Mouse (Mus musculus): ENCODE results near the gene Phxr2. TPM values are rescaled to one million over a fixed set of nuclear protein-coding genes. Genes with fewer than 3 reads are reported as not detected.

Gene Phxr2
- polyA plus RNA-seq, 1 experiment from 2014 or later: not detected

GRCm38 (mm10) chr10:99136337-99136736 lies 10.2 kb upstream of the Phxr2 start:
- WGBS: 64% methylated on average over 5 of the region's 5 CpGs
- Histone ChIP-seq H3K4me3 (ENCODE audit: low read length) (no peak overlapping the region), H3K9ac (replicated peaks; ENCODE audit: low read length) (no peak overlapping the region), H3K9me3 (ENCODE audit: low read length) (no peaks in the 10 kb centered on the region), H3K4me2 (replicated peaks; ENCODE audit: low read depth, low read length) (no peak overlapping the region), H3K36me3 (ENCODE audit: insufficient read depth, low read length) (peaks cover 15% of the 10 kb centered on the region), H3K27ac (ENCODE audit: low read length) (no peak overlapping the region), H3K4me1 (ENCODE audit: insufficient read depth, low read length) (no peaks in the 10 kb centered on the region), H3K27me3 (ENCODE audit: insufficient read depth, low read length) (no peaks in the 10 kb centered on the region)
- ATAC-seq (ENCODE audit: low FRiP score, low TSS enrichment): no peak

- H3K9ac ChIP-seq (replicated peaks; ENCODE audit: low read length): no peak overlapping the region
- no peak overlapping the region for H3K4me2 ChIP-seq (replicated peaks; ENCODE audit: low read depth, low read length)
- H3K9me3 ChIP-seq (ENCODE audit: low read length): no peaks in the 10 kb centered on the region
- peaks cover 9% of the 10 kb centered on the region; the same call in 1 of the 2 replicates for H3K36me3 ChIP-seq (ENCODE audit: insufficient read depth, low read length)
- 96% methylated on average over 16 of the region's 16 CpGs for WGBS
- H3K27me3 ChIP-seq (ENCODE audit: insufficient read depth, low read length): no peaks in the 10 kb centered on the region
- H3K4me3 ChIP-seq (ENCODE audit: low read length): no peak overlapping the region
- 0 out of 2 replicates have a peak, but pooled peaks cover 4% of the 10 kb centered on the region for H3K4me1 ChIP-seq (ENCODE audit: insufficient read depth, low read length)
- no peak overlapping the region for H3K27ac ChIP-seq (ENCODE audit: low read length)
- no peak for ATAC-seq (ENCODE audit: low FRiP score, low TSS enrichment)
These were observed 7.3 kb upstream of the Phxr2 start for GRCm38 (mm10) chr10:99133321-99133875.

- Histone ChIP-seq H3K4me2 (replicated peaks; ENCODE audit: low read depth, low read length) (no peak overlapping the region), H3K27ac (ENCODE audit: low read length) (no peak overlapping the region), H3K4me1 (ENCODE audit: insufficient read depth, low read length) (0 out of 2 replicates have a peak, but pooled peaks cover 4% of the 10 kb centered on the region), H3K36me3 (ENCODE audit: insufficient read depth, low read length) (peaks cover 9% of the 10 kb centered on the region; the same call in 1 of the 2 replicates), H3K27me3 (ENCODE audit: insufficient read depth, low read length) (no peaks in the 10 kb centered on the region), H3K4me3 (ENCODE audit: low read length) (no peak overlapping the region), H3K9ac (replicated peaks; ENCODE audit: low read length) (no peak overlapping the region), H3K9me3 (ENCODE audit: low read length) (no peaks in the 10 kb centered on the region)
- ATAC-seq (ENCODE audit: low FRiP score, low TSS enrichment): peak; percentile 18; the same call in 1 of the 2 replicates
- 87% methylated on average over 11 of the region's 11 CpGs for WGBS
These were observed 6.6 kb upstream of the Phxr2 start for GRCm38 (mm10) chr10:99132595-99133272.

GRCm38 (mm10) chr10:99132189-99132588 lies 6.1 kb upstream of the Phxr2 start:
- no peak overlapping the region for H3K9ac ChIP-seq (replicated peaks; ENCODE audit: low read length)
- WGBS: 49% methylated on average over 6 of the region's 6 CpGs
- no peaks in the 10 kb centered on the region for H3K9me3 ChIP-seq (ENCODE audit: low read length)
- ATAC-seq (ENCODE audit: low FRiP score, low TSS enrichment): peak; percentile 74
- no peaks in the 10 kb centered on the region for H3K27me3 ChIP-seq (ENCODE audit: insufficient read depth, low read length)
- H3K4me3 ChIP-seq (ENCODE audit: low read length): no peak overlapping the region
- no peak overlapping the region for H3K4me2 ChIP-seq (replicated peaks; ENCODE audit: low read depth, low read length)
- H3K27ac ChIP-seq (ENCODE audit: low read length): no peak overlapping the region
- 0 out of 2 replicates have a peak, but pooled peaks cover 4% of the 10 kb centered on the region for H3K4me1 ChIP-seq (ENCODE audit: insufficient read depth, low read length)
- H3K36me3 ChIP-seq (ENCODE audit: insufficient read depth, low read length): peaks cover 14% of the 10 kb centered on the region; the same call in 1 of the 2 replicates

- Histone ChIP-seq H3K27me3 (ENCODE audit: insufficient read depth, low read length) (no peaks in the 10 kb centered on the region), H3K4me2 (replicated peaks; ENCODE audit: low read depth, low read length) (no peak overlapping the region), H3K4me1 (ENCODE audit: insufficient read depth, low read length) (0 out of 2 replicates have a peak, but pooled peaks cover 4% of the 10 kb centered on the region), H3K36me3 (ENCODE audit: insufficient read depth, low read length) (peaks cover 20% of the 10 kb centered on the region; the same call in 1 of the 2 replicates), H3K27ac (ENCODE audit: low read length) (no peak overlapping the region), H3K4me3 (ENCODE audit: low read length) (no peak overlapping the region), H3K9me3 (ENCODE audit: low read length) (no peaks in the 10 kb centered on the region), H3K9ac (replicated peaks; ENCODE audit: low read length) (no peak overlapping the region)
- WGBS: 46% methylated on average over 5 of the region's 5 CpGs
- no peak for ATAC-seq (ENCODE audit: low FRiP score, low TSS enrichment)
These were observed 5.2 kb upstream of the Phxr2 start for GRCm38 (mm10) chr10:99131298-99131697.

- no peaks in the 10 kb centered on the region for H3K27me3 ChIP-seq (ENCODE audit: insufficient read depth, low read length)
- H3K4me1 ChIP-seq (ENCODE audit: insufficient read depth, low read length): 0 out of 2 replicates have a peak, but pooled peaks cover 4% of the 10 kb centered on the region
- peaks cover 20% of the 10 kb centered on the region; the same call in 1 of the 2 replicates for H3K36me3 ChIP-seq (ENCODE audit: insufficient read depth, low read length)
- H3K4me3 ChIP-seq (ENCODE audit: low read length): no peak overlapping the region
- H3K9me3 ChIP-seq (ENCODE audit: low read length): no peaks in the 10 kb centered on the region
- H3K9ac ChIP-seq (replicated peaks; ENCODE audit: low read length): no peak overlapping the region
- WGBS: 39% methylated on average over 6 of the region's 6 CpGs
- H3K4me2 ChIP-seq (replicated peaks; ENCODE audit: low read depth, low read length): no peak overlapping the region
- no peak overlapping the region for H3K27ac ChIP-seq (ENCODE audit: low read length)
- no peak for ATAC-seq (ENCODE audit: low FRiP score, low TSS enrichment)
These were observed 4.5 kb upstream of the Phxr2 start for GRCm38 (mm10) chr10:99130611-99131010.

- Histone ChIP-seq H3K36me3 (ENCODE audit: insufficient read depth, low read length) (0 out of 2 replicates have a peak, but pooled peaks cover 10% of the 10 kb centered on the region), H3K4me1 (ENCODE audit: insufficient read depth, low read length) (0 out of 2 replicates have a peak, but pooled peaks cover 4% of the 10 kb centered on the region), H3K4me2 (replicated peaks; ENCODE audit: low read depth, low read length) (no peak overlapping the region), H3K27me3 (ENCODE audit: insufficient read depth, low read length) (no peaks in the 10 kb centered on the region), H3K9ac (replicated peaks; ENCODE audit: low read length) (0 out of 2 replicates have a peak overlapping the region, but pooled peaks have one; percentile 16), H3K27ac (ENCODE audit: low read length) (no peak overlapping the region), H3K9me3 (ENCODE audit: low read length) (no peaks in the 10 kb centered on the region), H3K4me3 (ENCODE audit: low read length) (no peak overlapping the region)
- 63% methylated on average over 11 of the region's 11 CpGs for WGBS
- no peak for ATAC-seq (ENCODE audit: low FRiP score, low TSS enrichment)
These were observed 1.7 kb upstream of the Phxr2 start for GRCm38 (mm10) chr10:99127691-99128261.

DNA sequence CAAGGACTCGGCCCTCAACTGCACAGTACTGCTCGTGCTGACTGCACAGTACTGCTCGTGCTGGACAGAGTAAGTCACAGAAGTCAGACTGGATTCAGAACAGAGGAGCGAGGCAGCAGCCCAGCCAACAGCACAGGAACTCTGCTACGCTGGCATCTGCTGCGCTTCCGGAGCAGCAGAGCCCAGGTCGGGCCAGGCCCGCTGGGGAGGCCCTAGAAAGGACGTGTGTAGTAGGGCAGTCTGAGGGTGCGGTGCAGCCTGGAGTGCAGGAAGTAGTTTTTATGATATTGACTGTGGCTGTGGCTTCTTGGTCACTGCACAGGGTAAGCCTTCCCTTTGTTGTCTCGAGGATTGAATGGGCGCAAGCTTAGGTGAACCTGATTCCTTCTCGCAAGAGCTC lies 829 bp upstream of the Phxr2 start:
- H3K4me1 ChIP-seq (ENCODE audit: insufficient read depth, low read length): 0 out of 2 replicates have a peak, but pooled peaks cover 4% of the 10 kb centered on the region
- 0 out of 2 replicates have a peak, but pooled peaks cover 10% of the 10 kb centered on the region for H3K36me3 ChIP-seq (ENCODE audit: insufficient read depth, low read length)
- no peaks in the 10 kb centered on the region for H3K9me3 ChIP-seq (ENCODE audit: low read length)
- H3K4me3 ChIP-seq (ENCODE audit: low read length): no peak overlapping the region
- no peaks in the 10 kb centered on the region for H3K27me3 ChIP-seq (ENCODE audit: insufficient read depth, low read length)
- H3K9ac ChIP-seq (replicated peaks; ENCODE audit: low read length): no peak overlapping the region
- WGBS: 82% methylated on average over 14 of the region's 14 CpGs
- ATAC-seq (ENCODE audit: low FRiP score, low TSS enrichment): no peak
- no peak overlapping the region for H3K4me2 ChIP-seq (replicated peaks; ENCODE audit: low read depth, low read length)
- no peak overlapping the region for H3K27ac ChIP-seq (ENCODE audit: low read length)

DNA sequence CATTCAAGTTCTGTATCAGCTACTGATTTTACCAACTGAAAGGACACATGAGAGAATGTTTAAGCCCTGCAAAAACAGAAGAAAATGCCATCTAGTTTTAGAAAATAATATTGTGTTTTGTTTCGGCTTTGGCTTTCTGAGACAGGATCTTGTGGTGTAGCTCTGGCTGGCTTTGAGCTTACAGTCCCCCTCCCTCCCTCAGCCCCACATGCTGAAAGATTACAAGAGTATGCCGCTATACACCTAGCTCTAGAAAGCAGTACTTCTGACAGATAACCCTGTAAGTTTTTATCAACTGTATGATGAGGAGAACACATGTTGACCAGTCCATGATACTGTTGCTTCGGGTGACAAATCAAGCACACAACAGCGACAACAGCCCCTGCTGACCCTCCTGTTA lies 6.7 kb downstream of the Phxr2 start:
- H3K9me3 ChIP-seq (ENCODE audit: low read length): no peaks in the 10 kb centered on the region
- ATAC-seq (ENCODE audit: low FRiP score, low TSS enrichment): no peak
- peaks cover 39% of the 10 kb centered on the region for H3K4me1 ChIP-seq (ENCODE audit: insufficient read depth, low read length)
- H3K4me3 ChIP-seq (ENCODE audit: low read length): no peak overlapping the region
- no peaks in the 10 kb centered on the region for H3K36me3 ChIP-seq (ENCODE audit: insufficient read depth, low read length)
- H3K27ac ChIP-seq (ENCODE audit: low read length): no peak overlapping the region
- 95% methylated on average over 4 of the region's 4 CpGs for WGBS
- no peaks in the 10 kb centered on the region for H3K27me3 ChIP-seq (ENCODE audit: insufficient read depth, low read length)
- no peak overlapping the region for H3K4me2 ChIP-seq (replicated peaks; ENCODE audit: low read depth, low read length)
- H3K9ac ChIP-seq (replicated peaks; ENCODE audit: low read length): no peak overlapping the region
